Mouse (Mus musculus): ENCODE measurements around the gene Gm10663. TPM values are rescaled to one million over a fixed set of nuclear protein-coding genes. Genes with fewer than 3 reads are reported as not detected.

Gene Gm10663
- total RNA-seq, 2 experiments from 2014 or later: not detected

GRCm38 (mm10) chr8:65080731-65081130 is 5.9 kb downstream of the Gm10663 start:
- no peak for ATAC-seq (replicated peaks; ENCODE audit: poor library complexity, severe bottlenecking)

DNA sequence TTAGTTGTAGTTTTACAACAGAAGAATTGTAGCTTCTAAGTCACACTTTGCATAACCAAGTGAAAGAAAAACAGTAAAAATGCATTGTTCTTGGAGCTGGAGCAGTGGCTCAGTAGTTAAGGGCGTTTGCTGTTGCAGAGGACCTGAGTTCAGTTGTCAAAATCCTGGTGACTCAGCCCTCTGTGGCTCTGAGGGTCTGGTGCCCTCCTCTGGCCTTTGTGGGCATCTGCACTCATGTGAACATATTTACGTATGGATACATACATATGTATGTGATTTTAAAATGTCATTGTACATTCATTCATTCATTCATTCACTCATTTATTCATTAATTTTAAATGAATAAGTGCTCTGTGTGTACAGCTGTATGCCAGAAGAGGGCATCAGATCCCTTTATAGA is 10.8 kb downstream of the Gm10663 start:
- no peak for ATAC-seq (replicated peaks; ENCODE audit: poor library complexity, severe bottlenecking)

DNA sequence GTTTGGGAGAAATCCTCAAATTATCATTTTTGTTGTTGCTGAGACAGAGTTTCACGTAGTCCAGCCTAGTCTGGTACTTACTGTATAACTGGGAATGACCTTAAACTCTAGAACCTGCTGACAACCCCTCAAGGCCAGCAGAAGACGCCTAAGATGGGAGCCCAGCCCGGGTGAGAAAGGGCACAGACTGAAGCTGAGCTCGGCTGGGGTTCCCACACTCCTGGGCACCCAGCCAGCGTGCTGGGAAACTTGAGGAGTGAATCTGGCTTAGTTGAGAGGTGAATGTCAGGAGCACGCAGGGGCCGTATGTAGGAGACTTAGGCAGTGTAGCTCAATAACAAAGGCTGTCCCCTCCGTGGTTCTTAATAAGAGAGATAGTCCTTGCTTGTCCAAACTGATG is 12.9 kb downstream of the Gm10663 start:
- no peak for ATAC-seq (replicated peaks; ENCODE audit: poor library complexity, severe bottlenecking)

DNA sequence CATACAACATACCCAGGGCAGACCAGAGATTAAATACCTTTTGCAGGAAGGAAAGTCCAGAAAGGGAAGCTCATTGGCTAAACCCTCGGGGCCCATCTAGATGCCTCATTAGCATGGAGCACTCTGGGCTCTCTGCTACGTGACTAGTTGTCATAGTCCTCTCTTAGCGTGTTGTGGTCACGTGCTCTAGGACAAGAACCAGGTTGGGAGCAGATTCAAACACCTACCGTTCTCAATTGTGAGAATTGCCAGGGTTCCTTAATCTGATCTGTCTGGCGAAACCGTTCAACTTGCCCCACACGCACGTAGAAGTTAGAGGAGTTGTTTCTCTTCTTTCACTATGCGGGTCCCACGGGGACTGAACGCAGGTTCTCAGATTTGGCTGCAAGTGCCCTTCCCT is 13.3 kb downstream of the Gm10663 start:
- ATAC-seq (replicated peaks; ENCODE audit: poor library complexity, severe bottlenecking): no peak

DNA sequence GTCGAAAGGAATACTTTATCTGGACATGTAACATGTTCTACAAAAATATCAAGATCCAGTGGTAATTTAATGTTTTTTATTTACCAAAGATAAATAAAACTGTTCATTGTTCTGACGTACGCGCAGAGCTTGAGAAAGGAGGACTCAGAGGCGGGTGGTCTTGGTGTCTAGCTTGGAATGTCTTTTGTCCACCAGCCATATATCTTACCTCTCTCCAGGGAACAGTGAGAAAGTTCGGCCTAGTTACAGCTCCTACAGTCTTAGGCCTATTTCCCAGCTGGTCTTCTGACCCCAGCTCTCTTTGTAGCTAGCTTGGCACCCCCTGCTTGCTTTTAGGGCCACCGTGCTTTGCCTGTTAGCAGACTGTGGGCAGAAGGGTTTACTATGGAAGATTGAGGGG is 14.9 kb downstream of the Gm10663 start:
- no peak for ATAC-seq (replicated peaks; ENCODE audit: poor library complexity, severe bottlenecking)

DNA sequence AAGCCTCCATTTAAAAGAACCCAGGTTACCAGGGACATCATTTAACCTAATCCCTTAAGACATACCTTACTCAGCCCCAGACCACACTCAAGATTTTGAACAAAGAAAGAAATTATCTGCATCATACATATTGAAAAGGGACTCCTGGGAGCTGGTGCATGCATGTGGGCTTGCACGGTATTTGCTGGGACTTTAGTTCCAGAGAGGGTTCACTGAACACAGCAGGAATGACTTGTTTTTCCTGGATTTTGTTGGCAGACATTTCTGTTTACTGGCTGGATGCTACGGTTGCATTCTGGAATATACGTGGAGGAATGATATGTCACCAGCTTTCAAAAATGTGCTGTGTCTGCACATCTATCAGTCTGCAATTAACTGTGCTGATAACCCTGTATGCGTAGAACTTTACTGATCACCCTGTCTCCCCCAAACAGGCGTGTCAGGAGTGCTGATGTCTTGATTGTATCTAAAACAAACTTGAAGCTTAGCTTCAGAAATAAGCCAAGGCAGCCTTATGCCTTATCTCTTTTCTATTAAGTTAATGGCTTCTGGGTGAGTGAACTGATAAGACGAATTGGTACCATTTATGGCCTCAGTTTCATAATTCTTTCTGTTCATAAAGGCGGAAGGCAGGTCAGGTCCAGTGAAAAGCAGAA is 23.1 kb downstream of the Gm10663 start:
- ATAC-seq (replicated peaks; ENCODE audit: poor library complexity, severe bottlenecking): no peak

DNA sequence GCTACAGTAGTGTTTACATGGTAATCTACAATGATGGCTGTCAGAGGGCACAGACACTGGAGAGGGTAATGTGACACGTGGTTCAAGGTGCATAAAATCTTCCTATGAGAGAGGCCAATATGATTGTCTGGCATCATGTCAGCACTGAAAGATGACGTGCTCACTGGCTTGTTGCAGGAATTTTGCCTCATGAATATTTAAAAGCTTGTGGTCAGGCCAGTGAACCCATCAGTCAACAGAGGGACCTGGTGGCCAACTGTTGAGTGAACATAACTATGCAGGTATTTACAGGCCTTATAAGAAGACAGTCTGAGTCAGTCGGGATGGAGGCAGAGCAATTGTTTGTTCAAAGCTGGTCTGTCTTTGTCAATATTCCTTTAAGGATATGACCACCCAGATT is 24.9 kb downstream of the Gm10663 start:
- ATAC-seq (replicated peaks; ENCODE audit: poor library complexity, severe bottlenecking): no peak

- ATAC-seq (replicated peaks; ENCODE audit: poor library complexity, severe bottlenecking): no peak
These were observed 28.8 kb downstream of the Gm10663 start for GRCm38 (mm10) chr8:65103632-65104031.

DNA sequence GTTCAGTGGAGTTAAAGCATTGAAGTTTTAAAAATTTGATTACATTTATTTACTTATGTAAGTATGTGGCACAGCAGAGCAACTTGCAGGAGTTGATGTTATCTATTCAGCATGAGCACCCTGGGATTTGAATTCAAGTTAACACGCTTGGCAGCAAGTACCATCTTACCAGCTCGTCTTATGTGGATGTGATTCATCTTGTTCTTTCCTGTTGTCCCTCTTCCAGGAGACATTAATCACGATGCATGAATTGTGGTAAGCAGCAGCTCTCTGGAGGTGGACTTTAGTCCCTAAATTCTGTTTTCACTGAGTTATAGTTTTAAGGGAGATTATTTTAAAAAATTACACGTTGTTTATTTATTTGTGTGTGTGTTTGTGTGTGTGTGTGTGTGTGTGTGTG is 29.2 kb downstream of the Gm10663 start:
- ATAC-seq (replicated peaks; ENCODE audit: poor library complexity, severe bottlenecking): no peak

DNA sequence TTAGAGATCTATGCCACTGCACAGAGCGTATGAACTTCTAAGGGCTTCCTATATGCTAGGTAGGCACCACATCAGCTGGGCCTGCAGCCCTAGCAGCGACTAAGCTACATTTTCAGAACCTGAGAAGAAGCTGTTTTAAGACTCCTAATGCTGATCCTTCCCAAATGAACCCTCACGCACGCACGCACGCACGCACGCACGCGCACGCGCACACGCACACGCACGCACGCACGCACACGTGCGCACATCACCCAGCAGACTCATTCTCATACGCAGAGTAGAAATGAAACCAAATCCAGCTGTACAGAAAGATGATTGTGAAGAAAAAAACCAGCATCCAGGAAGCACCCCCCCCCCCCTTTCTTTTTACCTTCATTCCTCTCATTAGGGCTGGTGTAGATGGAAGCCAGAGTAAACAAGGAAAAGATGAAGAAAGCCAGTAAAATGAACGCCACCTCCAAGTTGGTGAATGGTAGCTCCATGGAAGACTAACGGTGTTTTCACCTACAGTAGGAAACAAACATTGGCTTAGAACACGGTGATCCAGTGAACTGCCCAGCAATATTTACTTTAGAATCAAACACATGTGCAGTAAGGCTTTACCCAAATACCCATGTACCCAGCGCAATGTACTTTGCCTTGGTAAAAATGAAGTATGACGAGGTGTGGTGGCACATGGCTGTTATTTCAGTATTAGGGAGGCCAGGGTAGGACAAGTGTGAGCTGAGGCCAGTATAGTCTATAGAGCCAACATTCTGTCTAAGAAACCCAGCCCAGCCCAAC is 33.3 kb downstream of the Gm10663 start:
- no peak for ATAC-seq (replicated peaks; ENCODE audit: poor library complexity, severe bottlenecking)

- no peak for ATAC-seq (replicated peaks; ENCODE audit: poor library complexity, severe bottlenecking)
These were observed 34.1 kb downstream of the Gm10663 start for GRCm38 (mm10) chr8:65108936-65109335.

GRCm38 (mm10) chr8:65110285-65110691 is 35.5 kb downstream of the Gm10663 start:
- ATAC-seq (replicated peaks; ENCODE audit: poor library complexity, severe bottlenecking): peak; percentile 86

DNA sequence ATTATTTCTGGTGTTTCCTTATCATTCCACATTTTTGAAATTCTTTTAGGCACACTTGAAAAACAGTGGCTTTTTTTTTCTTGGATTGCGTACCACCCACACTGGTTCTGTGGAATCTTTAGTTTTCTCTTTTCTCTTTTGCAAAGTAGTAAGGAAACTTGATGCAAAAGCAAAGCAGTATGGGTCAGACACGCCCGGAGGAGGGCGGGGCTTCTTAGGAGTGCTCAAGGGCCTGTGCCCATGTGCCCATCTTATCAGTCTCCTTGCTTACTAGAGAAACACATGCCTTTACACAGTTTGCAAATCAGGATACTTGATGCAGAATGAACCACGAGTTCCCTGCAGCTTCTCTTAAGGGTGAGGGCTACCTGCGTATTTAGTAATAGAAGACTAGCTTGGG is 37.3 kb downstream of the Gm10663 start:
- ATAC-seq (replicated peaks; ENCODE audit: poor library complexity, severe bottlenecking): no peak

DNA sequence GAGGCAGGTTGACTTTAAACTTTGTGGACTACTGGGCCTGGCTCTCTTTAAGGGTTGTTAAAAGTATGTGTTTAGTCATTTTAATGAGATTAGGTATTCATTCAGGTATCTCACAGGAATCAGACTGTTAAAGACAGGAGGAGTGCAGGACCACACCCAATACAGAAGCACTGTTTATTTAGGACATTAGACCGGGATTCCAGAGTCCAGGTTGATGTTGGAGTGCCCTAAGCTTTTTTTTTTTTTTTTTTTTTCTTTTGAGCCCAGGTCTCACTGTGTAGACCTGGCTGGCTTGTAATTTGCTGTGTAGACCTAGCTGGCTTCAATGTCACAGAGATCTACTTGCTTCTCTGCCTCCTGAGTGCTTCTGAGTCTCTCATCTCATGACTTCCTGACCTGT is 51.2 kb downstream of the Gm10663 start:
- ATAC-seq (replicated peaks; ENCODE audit: poor library complexity, severe bottlenecking): no peak

DNA sequence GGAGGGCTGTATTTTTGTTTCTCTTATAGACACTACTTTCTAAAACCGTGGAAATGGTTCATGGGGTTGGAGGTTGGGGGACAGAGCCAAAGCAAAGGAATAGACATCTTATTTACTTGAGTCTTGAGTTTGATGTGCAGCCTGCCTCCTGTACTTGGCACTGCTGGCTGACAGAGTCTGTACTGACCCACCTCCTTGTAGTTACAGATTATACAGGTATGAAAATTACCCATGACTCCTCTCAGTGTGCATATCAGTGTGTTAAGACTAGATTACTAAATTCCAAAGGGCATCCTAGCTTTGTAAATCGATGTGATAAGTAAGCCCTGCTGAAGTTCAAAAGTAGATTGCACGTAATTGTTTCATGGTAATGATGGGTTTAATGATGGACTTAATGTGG is 51.6 kb downstream of the Gm10663 start:
- ATAC-seq (replicated peaks; ENCODE audit: poor library complexity, severe bottlenecking): no peak

Other genes with a start within 250 kb of the Gm10663 start
- 7.2 and 14.7 TPM in 2 replicates for gene Klhl2, start 225.0 kb upstream of the Gm10663 start, total RNA-seq (2014; fragmentation: Nextera tagmentation)
- 15.5 and 16.0 TPM in 2 replicates for gene Klhl2, start 225.0 kb upstream of the Gm10663 start, total RNA-seq (2017)
- gene Tmem192, start 127.8 kb upstream of the Gm10663 start, total RNA-seq (2014; fragmentation: Nextera tagmentation): 38.9 and 46.6 TPM in 2 replicates
- gene Tmem192, start 127.8 kb upstream of the Gm10663 start, total RNA-seq (2017): 17.7 and 26.1 TPM in 2 replicates
- gene Trim75, start 87.2 kb upstream of the Gm10663 start, total RNA-seq (2014; fragmentation: Nextera tagmentation): not detected in 2 replicates
- not detected in 2 replicates for gene Trim75, start 87.2 kb upstream of the Gm10663 start, total RNA-seq (2017)
- gene Trim61, start 56.5 kb upstream of the Gm10663 start, total RNA-seq (2014; fragmentation: Nextera tagmentation): not detected in 2 replicates
- not detected in 2 replicates for gene Trim61, start 56.5 kb upstream of the Gm10663 start, total RNA-seq (2017)
- not detected in 2 replicates for gene Trim60, start 56.4 kb upstream of the Gm10663 start, total RNA-seq (2014; fragmentation: Nextera tagmentation)
- not detected in 2 replicates for gene Trim60, start 56.4 kb upstream of the Gm10663 start, total RNA-seq (2017)
- gene Apela, start 37.7 kb upstream of the Gm10663 start, total RNA-seq (2014; fragmentation: Nextera tagmentation): not detected in 2 replicates
- not detected in 2 replicates for gene Apela, start 37.7 kb upstream of the Gm10663 start, total RNA-seq (2017)
- not detected in 2 replicates for gene BC030870, start 54.5 kb downstream of the Gm10663 start, total RNA-seq (2014; fragmentation: Nextera tagmentation)
- gene BC030870, start 54.5 kb downstream of the Gm10663 start, total RNA-seq (2017): not detected in 2 replicates